8 mouse cellular contexts compared by ENCODE assay signal in genomic region chr16:96151551-96151950, GRCm38 (mm10). TPM values are rescaled to one million over a fixed set of nuclear protein-coding genes. Genes with fewer than 3 reads are reported as not detected.
DNase-seq lines count a peak whose midpoint lies in the region; ATAC-seq lines count a peak whose summit lies in the region.

No protein-coding gene starts in this region.

- no peak overlapping the region for H3K4me2 ChIP-seq in hindbrain, embryonic 13.5 days

- H3K4me1 ChIP-seq in hindbrain, embryonic 13.5 days (replicated peaks): peaks cover 24% of the 10 kb centered on the region

- no peaks in the 10 kb centered on the region for H3K9me3 ChIP-seq in hindbrain, embryonic 13.5 days

- ATAC-seq in hindbrain, embryonic 13.5 days (ENCODE audit: low FRiP score): peak; percentile 55; the same call in 1 of the 2 replicates
- peak; percentile 95 for ATAC-seq in megakaryocyte progenitor cell, adult 5-6 weeks (replicated peaks; ENCODE audit: poor library complexity)

- WGBS in hindbrain, embryonic 13.5 days: 23% methylated on average over 9 of the region's 9 CpGs

- H3K9ac ChIP-seq in hindbrain, embryonic 13.5 days: no peak overlapping the region; the same call in 1 of the 2 replicates

- peaks cover 42% of the 10 kb centered on the region for H3K36me3 ChIP-seq in hindbrain, embryonic 13.5 days

- DNase-seq in NIH3T3 (ENCODE audit: low read depth): peak; percentile 87
- peak; percentile 84 for DNase-seq in cerebellum, adult 8-10 months
- peak; percentile 37 to 44 for DNase-seq in frontal cortex, postnatal 25 days (ENCODE audit: low spot score in 2 of 2)
- DNase-seq in left cerebral cortex, postnatal 14 days (ENCODE audit: low spot score in 2 of 2): peak; percentile 59 to 68
- peak; percentile 44 for DNase-seq in right cerebral cortex, postnatal 25 days
- DNase-seq in yolk sac, embryonic 10.5 days (ENCODE audit: low spot score): peak; percentile 65

- H3K27me3 ChIP-seq in hindbrain, embryonic 13.5 days: no peaks in the 10 kb centered on the region

- intact Hi-C loops in left cerebral cortex, postnatal 14 days (cut with DNase I): no loop called here

- H3K4me3 ChIP-seq in hindbrain, embryonic 13.5 days: no peak overlapping the region

- H3K27ac ChIP-seq in hindbrain, embryonic 13.5 days: no peak overlapping the region

RNA-seq across cellular contexts. Expression of gene Wrb, which starts 6.3 kb away (rescaled TPM):
- 169 and 172 TPM in 2 replicates for polyA plus RNA-seq in hindbrain, embryonic 13.5 days (2015; fragmentation: Nextera tagmentation; extraction: Ambion mirVana)
- 10 to 100 TPM; 63.8 to 71.0 TPM for total RNA-seq in left cerebral cortex, postnatal 14 days (2021)
- total RNA-seq in megakaryocyte progenitor cell, adult 5-6 weeks (2015): 10.5 and 13.3 TPM in 2 replicates
- 16.2 and 20.1 TPM in 2 replicates for total RNA-seq in megakaryocyte progenitor cell, adult 5-6 weeks (2017)

RNA-seq across cellular contexts. Expression of gene Hmgn1, which starts 24.0 kb away (rescaled TPM):
- 433 and 477 TPM in 2 replicates for polyA plus RNA-seq in hindbrain, embryonic 13.5 days (2015; fragmentation: Nextera tagmentation; extraction: Ambion mirVana)
- 10 to 100 TPM; 49.9 to 58.0 TPM for total RNA-seq in left cerebral cortex, postnatal 14 days (2021)
- total RNA-seq in megakaryocyte progenitor cell, adult 5-6 weeks (2015): 123 and 124 TPM in 2 replicates
- total RNA-seq in megakaryocyte progenitor cell, adult 5-6 weeks (2017): 120 and 271 TPM in 2 replicates

RNA-seq across cellular contexts. Expression of gene Lca5l, which starts 40.5 kb away (rescaled TPM):
- polyA plus RNA-seq in hindbrain, embryonic 13.5 days (2015; fragmentation: Nextera tagmentation; extraction: Ambion mirVana): 1.6 and 2.1 TPM in 2 replicates
- 1 to 10 TPM in 1 of 2 experiments, under 1 TPM in 1; 0.88 to 1.5 TPM for total RNA-seq in left cerebral cortex, postnatal 14 days (2021)
- not detected in 2 replicates for total RNA-seq in megakaryocyte progenitor cell, adult 5-6 weeks (2015)
- 0.42 TPM in 1 of 2 replicates, not detected in the other for total RNA-seq in megakaryocyte progenitor cell, adult 5-6 weeks (2017)

RNA-seq across cellular contexts. Expression of gene Sh3bgr, which starts 48.7 kb away (rescaled TPM):
- polyA plus RNA-seq in hindbrain, embryonic 13.5 days (2015; fragmentation: Nextera tagmentation; extraction: Ambion mirVana): 1.6 and 2.9 TPM in 2 replicates
- total RNA-seq in left cerebral cortex, postnatal 14 days (2021): 1 to 10 TPM in 1 of 2 experiments, under 1 TPM in 1; 0.89 to 1.5 TPM
- 0.78 TPM in 1 of 2 replicates, not detected in the other for total RNA-seq in megakaryocyte progenitor cell, adult 5-6 weeks (2015)
- not detected in 2 replicates for total RNA-seq in megakaryocyte progenitor cell, adult 5-6 weeks (2017)
